Mouse (Mus musculus): ENCODE results near the gene Pdyn. TPM values are rescaled to one million over a fixed set of nuclear protein-coding genes. Genes with fewer than 3 reads are reported as not detected.

Pdyn gene
- total RNA-seq, 2 experiments from 2014 or later: not detected

- ATAC-seq (ENCODE audit: poor library complexity, severe bottlenecking): no peak
Observed at GRCm38 (mm10) chr2:129655033-129655432, 44.6 kb downstream of the Pdyn start.

- no peak for ATAC-seq (ENCODE audit: poor library complexity, severe bottlenecking)
Observed at GRCm38 (mm10) chr2:129654233-129654950, 45.3 kb downstream of the Pdyn start.

- no peak for ATAC-seq (ENCODE audit: poor library complexity, severe bottlenecking)
Observed at GRCm38 (mm10) chr2:129653632-129654031, 46.0 kb downstream of the Pdyn start.

- ATAC-seq (ENCODE audit: poor library complexity, severe bottlenecking): no peak
Observed at GRCm38 (mm10) chr2:129652616-129653015, 47.0 kb downstream of the Pdyn start.

Other genes with a start within 250 kb of the Pdyn start
- gene F830045P16Rik, start 163.2 kb downstream of the Pdyn start, total RNA-seq (2015): not detected in 2 replicates
- gene F830045P16Rik, start 163.2 kb downstream of the Pdyn start, total RNA-seq (2017): not detected in 2 replicates
- 290 and 306 TPM in 2 replicates for gene Sirpa, start 107.0 kb downstream of the Pdyn start, total RNA-seq (2015)
- gene Sirpa, start 107.0 kb downstream of the Pdyn start, total RNA-seq (2017): 325 and 361 TPM in 2 replicates
- 16.8 and 18.7 TPM in 2 replicates for gene Stk35, start 100.7 kb upstream of the Pdyn start, total RNA-seq (2015)
- 6.5 and 10.9 TPM in 2 replicates for gene Stk35, start 100.7 kb upstream of the Pdyn start, total RNA-seq (2017)